Mouse (Mus musculus): ENCODE results near the gene Lrrc41. TPM values are rescaled to one million over a fixed set of nuclear protein-coding genes. Genes with fewer than 3 reads are reported as not detected.
A peak's percentile ranks its signal among the peaks of the same experiment; 100 is the strongest.

Lrrc41 gene
- total RNA-seq, 2 experiments from 2014 or later, result 46.0 to 46.8 TPM

GRCm38 (mm10) chr4:116142269-116142668, 67.2 kb downstream of the Lrrc41 start:
- DNase-seq (ENCODE audit: extremely low spot score in 1 of 2, low spot score in 1 of 2), result no peak

DNA sequence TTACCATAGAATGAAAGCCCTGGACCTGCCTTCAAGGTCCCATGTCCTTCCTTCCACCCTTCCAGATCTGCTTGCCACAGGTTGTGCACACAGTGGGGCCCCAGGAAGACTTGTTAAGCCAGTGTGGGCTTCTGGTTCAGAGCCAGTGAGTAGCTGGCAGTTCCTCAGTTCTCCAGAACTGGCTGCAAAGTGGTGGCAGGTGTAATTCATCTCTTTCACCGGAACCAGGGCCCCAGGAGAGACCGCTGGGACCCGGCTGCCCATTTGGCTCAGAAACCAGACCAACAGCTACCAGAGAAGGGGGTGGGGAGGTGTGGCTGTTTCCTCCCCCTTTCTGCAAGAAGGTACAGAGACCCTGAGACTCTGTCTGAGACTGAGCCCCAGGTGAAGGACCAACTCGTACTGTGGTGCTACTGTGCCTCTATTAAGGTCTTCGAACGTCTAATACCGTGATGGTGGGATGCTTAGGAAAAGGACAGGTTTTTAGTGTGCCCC, 68.3 kb downstream of the Lrrc41 start:
- no peak for DNase-seq (ENCODE audit: extremely low spot score in 1 of 2, low spot score in 1 of 2)

- peak; percentile 71 to 76 for DNase-seq (ENCODE audit: extremely low spot score in 1 of 2, low spot score in 1 of 2)
Measured at GRCm38 (mm10) chr4:116143891-116144717, 69.0 kb downstream of the Lrrc41 start.

Other genes starting within 250 kb of the Lrrc41 start
- gene Mob3c, start 247.2 kb upstream of the Lrrc41 start, total RNA-seq (2021), result 1 to 10 TPM; 5.1 to 5.3 TPM
- 10 to 100 TPM; 39.5 to 53.9 TPM for gene Mknk1, start 236.1 kb upstream of the Lrrc41 start, total RNA-seq (2021)
- gene Kncn, start 190.9 kb upstream of the Lrrc41 start, total RNA-seq (2021), result under 1 TPM in 1 of 2 experiments, not detected in 1; 0.22 TPM
- under 1 TPM in 1 of 2 experiments, not detected in 1; 0.22 TPM for gene 6430628N08Rik, start 184.6 kb upstream of the Lrrc41 start, total RNA-seq (2021)
- gene Dmbx1, start 135.3 kb upstream of the Lrrc41 start, total RNA-seq (2021), result under 1 TPM in 1 of 2 experiments, not detected in 1; 0.07 TPM
- gene Faah, start 57.3 kb upstream of the Lrrc41 start, total RNA-seq (2021), result 100 to 1,000 TPM; 139 to 163 TPM
- 1 to 10 TPM; 7.5 to 8.3 TPM for gene Nsun4, start 21.4 kb upstream of the Lrrc41 start, total RNA-seq (2021)
- gene Uqcrh, start 198 bp upstream of the Lrrc41 start, total RNA-seq (2021), result 100 to 1,000 TPM; 385 to 447 TPM
- gene Rad54l, start 48.4 kb downstream of the Lrrc41 start, total RNA-seq (2021), result under 1 TPM; 0.54 to 0.99 TPM
- 10 to 100 TPM; 64.5 to 68.6 TPM for gene Pomgnt1, start 48.6 kb downstream of the Lrrc41 start, total RNA-seq (2021)
- gene Lurap1, start 76.1 kb downstream of the Lrrc41 start, total RNA-seq (2021), result 10 to 100 TPM; 19.7 to 23.7 TPM
- gene Tspan1, start 92.3 kb downstream of the Lrrc41 start, total RNA-seq (2021), result not detected
- gene 1700042G07Rik, start 98.1 kb downstream of the Lrrc41 start, total RNA-seq (2021), result not detected
- gene Gm49337, start 98.1 kb downstream of the Lrrc41 start, total RNA-seq (2021), result 1 to 10 TPM in 1 of 2 experiments, not detected in 1; 2.9 TPM
- gene Pik3r3, start 146.3 kb downstream of the Lrrc41 start, total RNA-seq (2021), result 10 to 100 TPM; 40.1 to 41.7 TPM

Measured in layer of hippocampus, postnatal 25 days (tissue).